Mouse (Mus musculus) C2C12 (cell line): ENCODE results near the gene Gm20388. TPM values are rescaled to one million over a fixed set of nuclear protein-coding genes. Genes with fewer than 3 reads are reported as not detected.

Experiments used
- H3K27me3 ChIP-seq: one replicate; pipeline ENCODE4 v1.6.1; 2011; ENCODE audit not compliant: control insufficient read depth, insufficient read depth, insufficient read length
- H3K36me3 ChIP-seq: one replicate; pipeline ENCODE4 v1.6.1; 2011; ENCODE audit not compliant: control insufficient read depth, insufficient read depth
- H3K4me3 ChIP-seq: one replicate; pipeline ENCODE4 v1.5.1; 2011; ENCODE audit warnings: mild to moderate bottlenecking, control low read depth; ENCODE audit not compliant: poor library complexity, insufficient read depth, severe bottlenecking
- H3K79me2 ChIP-seq: one replicate; pipeline ENCODE4 v1.6.1; 2011; ENCODE audit not compliant: control insufficient read depth, insufficient read depth
- H3K79me3 ChIP-seq: one replicate; pipeline ENCODE4 v1.6.1; 2011; ENCODE audit warnings: low read depth, control low read depth
- H3ac ChIP-seq: one replicate; pipeline ENCODE3; 2011; ENCODE audit warnings: low read depth; ENCODE audit not compliant: control insufficient read depth, insufficient read length
- CEBPB ChIP-seq: IDR thresholded peaks from one replicate; pipeline ENCODE4 v1.6.1; 2011; ENCODE audit warnings: low read depth, mild to moderate bottlenecking, control low read depth, moderate library complexity
- CTCF ChIP-seq: IDR thresholded peaks from one replicate; pipeline ENCODE4 v1.5.1; 2011; ENCODE audit not compliant: control insufficient read depth, insufficient read depth, insufficient read length
- FOSL1 ChIP-seq: IDR thresholded peaks from one replicate; pipeline ENCODE4 v1.8.0; 2011; ENCODE audit warnings: mild to moderate bottlenecking, low read length; ENCODE audit not compliant: poor library complexity, insufficient read depth, severe bottlenecking
- MAX ChIP-seq: IDR thresholded peaks from one replicate; pipeline ENCODE4 v1.6.1; 2011; ENCODE audit warnings: mild to moderate bottlenecking, control low read depth
- MYOD1 ChIP-seq: IDR thresholded peaks from one replicate; pipeline ENCODE4 v1.6.1; 2011; ENCODE audit warnings: low read depth; ENCODE audit not compliant: control insufficient read depth, insufficient read length
- MYOG ChIP-seq: IDR thresholded peaks from one replicate; pipeline ENCODE4 v1.6.1; 2011; ENCODE audit not compliant: control insufficient read depth, insufficient read length; ENCODE audit errors: extremely low read depth
- USF1 ChIP-seq: IDR thresholded peaks from one replicate; pipeline ENCODE4 v1.6.1; 2011; ENCODE audit warnings: low read depth, mild to moderate bottlenecking, control low read depth, moderate library complexity
- polyA plus RNA-seq: library from polyadenylated mRNA; unstranded; fragments of >200 nt; fragmentation: generic; extraction: Trizol; gene quantifications from one replicate; pipeline ENCODE4 v1.2.1, GENCODE M21; 2012; ENCODE audit warnings: missing spikeins

The Gm20388 gene
- polyA plus RNA-seq, 1 experiment: 15.0 TPM

GRCm38 (mm10) chr8:122470691-122471090, 2560.1 kb downstream of the Gm20388 start:
- Histone ChIP-seq H3K79me2 (peaks cover 23% of the 10 kb centered on the region), H3ac (peak overlapping the region; percentile 34), H3K4me3 (no peak overlapping the region), H3K27me3 (no peaks in the 10 kb centered on the region), H3K36me3 (peaks cover 8% of the 10 kb centered on the region), H3K79me3 (peaks cover 4% of the 10 kb centered on the region)
- TF ChIP-seq MYOG (no peak), USF1 (no peak), CTCF (no peak), CEBPB (no peak), MAX (no peak), FOSL1 (no peak), MYOD1 (no peak)

GRCm38 (mm10) chr8:122473911-122474421, 2563.3 kb downstream of the Gm20388 start:
- Histone ChIP-seq H3K79me3 (peaks cover 9% of the 10 kb centered on the region), H3ac (no peak overlapping the region), H3K36me3 (peaks cover 16% of the 10 kb centered on the region), H3K4me3 (no peak overlapping the region), H3K27me3 (no peaks in the 10 kb centered on the region), H3K79me2 (peaks cover 42% of the 10 kb centered on the region)
- TF ChIP-seq MAX (no peak), FOSL1 (no peak), MYOG (no peak), CEBPB (no peak), CTCF (no peak), USF1 (no peak), MYOD1 (no peak)

- Histone ChIP-seq H3K79me2 (peaks cover 42% of the 10 kb centered on the region), H3K36me3 (peaks cover 23% of the 10 kb centered on the region), H3K27me3 (no peaks in the 10 kb centered on the region), H3K4me3 (peak overlapping the region; percentile 93), H3ac (peak overlapping the region; percentile 100), H3K79me3 (peaks cover 9% of the 10 kb centered on the region)
- TF ChIP-seq MYOG: no peak
- TF ChIP-seq CTCF: no peak
- no peak for TF ChIP-seq MYOD1
- no peak for TF ChIP-seq CEBPB
- no peak for TF ChIP-seq MAX
- no peak for TF ChIP-seq FOSL1
- TF ChIP-seq USF1: no peak
Observed at GRCm38 (mm10) chr8:122474951-122475560, 2564.4 kb downstream of the Gm20388 start.

- Histone ChIP-seq H3K79me3 (peaks cover 9% of the 10 kb centered on the region), H3K36me3 (peaks cover 25% of the 10 kb centered on the region), H3K27me3 (no peaks in the 10 kb centered on the region), H3K4me3 (peak within 1 kb of the TSS; percentile 93), H3ac (peak within 1 kb of the TSS; percentile 100), H3K79me2 (peaks cover 42% of the 10 kb centered on the region)
- no peak for TF ChIP-seq MYOD1
- peak; percentile 51 for TF ChIP-seq CEBPB
- no peak for TF ChIP-seq USF1
- TF ChIP-seq MAX: peak; percentile 53
- no peak for TF ChIP-seq FOSL1
Observed at GRCm38 (mm10) chr8:122475580-122476320, 2565.1 kb downstream of the Gm20388 start, which contains the start of the genes Rnf166 and Ctu2. Gene Rnf166, minus strand, starts transcription at chr8:122476064. Gene Ctu2, plus strand, starts transcription at chr8:122476143.

- peaks cover 76% of the 10 kb centered on the region for H3K36me3 ChIP-seq
- no peaks in the 10 kb centered on the region for H3K27me3 ChIP-seq
- no peak overlapping the region for H3ac ChIP-seq
- peaks cover 5% of the 10 kb centered on the region for H3K79me2 ChIP-seq
- no peak overlapping the region for H3K4me3 ChIP-seq
- TF ChIP-seq MAX: no peak
- TF ChIP-seq MYOD1: no peak
- TF ChIP-seq MYOG: no peak
- no peak for TF ChIP-seq CEBPB
- TF ChIP-seq USF1: no peak
- TF ChIP-seq CTCF: no peak
- no peak for TF ChIP-seq FOSL1
- H3K79me3 ChIP-seq: no peaks in the 10 kb centered on the region
Observed at GRCm38 (mm10) chr8:122482448-122482847, 2571.8 kb downstream of the Gm20388 start.

- Histone ChIP-seq H3ac (no peak overlapping the region), H3K4me3 (no peak overlapping the region), H3K27me3 (no peaks in the 10 kb centered on the region), H3K36me3 (peaks cover 80% of the 10 kb centered on the region), H3K79me2 (no peaks in the 10 kb centered on the region), H3K79me3 (no peaks in the 10 kb centered on the region)
- TF ChIP-seq MAX: no peak
- no peak for TF ChIP-seq FOSL1
- TF ChIP-seq CTCF: no peak
- no peak for TF ChIP-seq MYOG
- TF ChIP-seq USF1: no peak
- TF ChIP-seq CEBPB: no peak
- no peak for TF ChIP-seq MYOD1
Observed at GRCm38 (mm10) chr8:122483877-122484276, 2573.2 kb downstream of the Gm20388 start.
